Mouse (Mus musculus) testis, postnatal 14 days (tissue): ENCODE data around the gene Brd4.
A peak's percentile ranks its signal among the peaks of the same experiment; 100 is the strongest.

ENCODE experiments used
- DNase-seq: peaks from one replicate; pipeline ENCODE4 v3.0.0; 2021; ENCODE audit warnings: low spot score

Brd4 gene

DNA sequence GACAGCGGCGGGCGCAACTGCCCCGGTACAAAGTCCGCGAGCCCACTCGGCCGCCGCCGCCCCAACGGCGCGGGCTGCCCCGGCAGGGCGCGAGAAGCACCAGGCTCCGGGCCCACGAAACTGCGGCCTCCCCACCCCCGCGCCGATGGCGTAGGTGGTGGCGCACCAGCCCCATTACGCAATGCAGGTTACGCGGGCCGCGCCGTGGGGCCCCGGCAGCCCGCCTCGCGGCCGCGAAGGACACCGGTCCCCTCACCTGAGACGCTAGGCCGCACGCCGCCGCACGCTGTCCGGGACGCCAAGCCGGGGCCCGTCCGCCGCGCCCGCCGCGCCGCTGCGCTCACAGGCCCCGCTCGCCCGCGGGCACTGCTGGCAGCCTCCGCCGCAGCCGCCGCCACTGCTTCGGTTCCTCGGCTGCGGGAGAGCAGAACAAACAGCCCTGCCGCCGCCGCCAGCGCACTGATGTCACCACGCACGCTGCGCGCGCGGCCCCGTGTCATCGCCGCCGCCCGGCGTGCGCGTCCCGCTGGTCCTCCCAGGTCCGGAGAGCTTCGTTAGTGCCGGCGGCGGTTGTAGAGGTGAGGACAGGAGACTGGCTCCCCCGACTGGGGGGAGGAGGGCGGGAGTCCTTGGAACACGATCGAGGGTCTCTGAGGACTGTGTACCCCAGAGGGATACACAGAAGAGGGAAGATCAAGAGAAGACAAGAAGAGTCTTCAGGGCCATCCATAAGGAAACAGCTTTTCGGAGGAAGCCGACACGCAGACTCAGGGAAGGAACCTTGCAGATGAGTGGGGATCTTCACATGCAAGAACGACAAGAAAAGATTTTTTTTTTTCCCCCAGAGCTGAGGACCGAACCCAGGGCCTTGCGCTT is at the start of gene Brd4:
Brd4 (minus strand) TSS at position 461 of the 876 bp plus-strand sequence.
- DNase-seq, result peak; percentile 91

DNA sequence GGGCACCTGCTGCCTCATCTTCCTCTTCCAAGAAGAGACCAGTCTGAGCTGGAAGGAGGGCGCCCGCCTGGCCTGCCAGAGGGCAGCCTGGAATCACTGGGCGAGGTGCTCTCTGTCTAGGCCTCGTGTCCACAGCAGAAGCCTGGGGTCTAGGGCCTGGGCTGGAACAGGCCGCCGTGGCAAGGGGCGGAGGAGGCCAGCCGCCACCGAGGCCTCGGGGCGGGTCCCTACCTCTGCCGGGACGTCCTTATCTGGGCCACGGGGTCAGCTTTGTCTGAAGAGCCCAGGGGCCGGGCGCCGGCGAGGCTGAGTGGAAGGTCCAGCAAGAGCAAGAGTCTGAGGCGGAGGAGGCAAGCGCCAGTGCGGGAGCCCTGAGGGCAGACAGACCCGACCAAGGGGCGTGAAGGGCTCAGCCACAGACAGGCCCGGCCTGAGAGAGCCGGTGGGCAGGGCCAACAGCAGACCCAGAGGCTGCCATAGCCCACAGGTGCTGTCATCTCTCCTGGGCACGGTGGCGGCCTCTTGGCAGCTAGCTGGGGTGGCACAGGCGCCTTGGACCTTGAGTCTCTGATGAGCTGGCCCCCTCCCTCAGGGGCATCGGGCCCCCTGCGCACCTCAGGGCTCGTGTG is 49.3 kb upstream of the Brd4 start:
- no peak for DNase-seq

DNA sequence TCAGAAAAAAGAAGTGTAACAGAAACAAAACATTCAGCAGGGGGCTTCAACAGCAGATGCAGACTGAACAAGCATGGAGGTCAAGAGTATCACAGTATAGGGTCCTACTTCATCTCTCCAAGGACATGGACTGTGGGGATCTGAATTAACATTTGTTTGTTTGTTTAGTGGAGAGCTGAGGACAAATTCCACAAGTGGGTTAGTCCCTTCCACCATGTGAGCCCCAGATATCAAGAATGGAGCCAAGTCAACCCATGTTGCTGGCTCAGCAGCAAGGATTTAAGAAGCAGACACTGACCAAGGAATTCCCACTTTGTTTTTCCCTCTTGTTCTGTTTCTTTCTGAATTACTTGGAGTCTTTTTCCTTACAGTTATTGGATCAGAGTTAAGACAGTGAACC is 43.0 kb upstream of the Brd4 start:
- DNase-seq, result no peak

DNA sequence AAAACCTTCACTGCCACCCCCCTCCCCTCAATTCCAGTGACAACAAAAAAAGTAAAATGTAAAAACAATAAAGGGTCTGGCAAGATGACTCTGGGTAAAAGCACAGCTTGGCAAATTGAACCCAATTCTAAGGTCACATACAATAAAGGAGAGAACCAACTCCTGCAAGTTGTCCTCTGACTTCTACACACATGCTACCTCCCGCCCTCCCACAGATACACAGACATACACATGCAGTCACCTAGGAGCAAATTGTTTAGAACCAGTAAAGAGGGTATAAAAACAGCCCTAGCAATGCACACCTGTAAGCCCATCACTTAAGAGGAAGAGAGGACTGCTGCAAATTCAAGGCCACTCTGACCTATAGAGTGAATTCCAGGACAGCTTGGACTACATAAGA is 38.3 kb upstream of the Brd4 start:
- no peak for DNase-seq

DNA sequence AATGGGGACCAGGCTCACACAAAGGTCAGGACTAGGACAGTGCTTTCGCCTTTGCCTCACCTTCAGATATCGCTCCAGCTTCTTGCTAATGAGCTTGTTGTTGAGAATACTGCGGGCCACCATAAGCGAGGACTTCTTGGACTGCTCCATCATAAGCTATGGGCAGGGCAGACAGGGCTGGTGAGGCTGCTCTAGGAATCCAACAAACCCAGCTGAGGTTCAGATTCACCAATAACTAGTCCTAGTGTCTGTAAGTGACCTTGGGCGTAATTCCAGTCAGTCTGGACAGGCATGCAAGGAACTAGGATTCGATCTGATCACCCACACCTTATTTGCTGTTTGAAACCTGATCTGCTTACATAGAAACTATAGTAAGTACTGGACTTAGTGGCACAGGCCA is 37.3 kb upstream of the Brd4 start:
- DNase-seq, result no peak

DNA sequence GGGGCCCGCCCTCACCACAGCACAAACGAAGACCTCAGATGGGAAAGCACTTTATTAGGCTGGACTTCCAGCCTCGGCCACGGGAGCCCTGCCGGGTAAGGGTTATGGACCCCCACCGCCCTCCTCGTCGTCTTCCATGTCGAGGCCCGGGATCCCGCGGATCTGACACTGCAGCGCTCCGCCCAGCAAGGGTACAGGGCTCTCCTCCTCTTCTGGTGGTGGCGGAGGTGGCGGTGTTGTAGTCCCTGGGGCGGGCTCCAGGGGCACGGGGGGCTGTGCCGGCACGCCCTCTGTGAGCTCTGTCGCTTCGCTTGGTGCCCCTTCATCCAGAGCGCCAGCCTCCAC is 36.8 kb upstream of the Brd4 start:
- DNase-seq, result no peak

DNA sequence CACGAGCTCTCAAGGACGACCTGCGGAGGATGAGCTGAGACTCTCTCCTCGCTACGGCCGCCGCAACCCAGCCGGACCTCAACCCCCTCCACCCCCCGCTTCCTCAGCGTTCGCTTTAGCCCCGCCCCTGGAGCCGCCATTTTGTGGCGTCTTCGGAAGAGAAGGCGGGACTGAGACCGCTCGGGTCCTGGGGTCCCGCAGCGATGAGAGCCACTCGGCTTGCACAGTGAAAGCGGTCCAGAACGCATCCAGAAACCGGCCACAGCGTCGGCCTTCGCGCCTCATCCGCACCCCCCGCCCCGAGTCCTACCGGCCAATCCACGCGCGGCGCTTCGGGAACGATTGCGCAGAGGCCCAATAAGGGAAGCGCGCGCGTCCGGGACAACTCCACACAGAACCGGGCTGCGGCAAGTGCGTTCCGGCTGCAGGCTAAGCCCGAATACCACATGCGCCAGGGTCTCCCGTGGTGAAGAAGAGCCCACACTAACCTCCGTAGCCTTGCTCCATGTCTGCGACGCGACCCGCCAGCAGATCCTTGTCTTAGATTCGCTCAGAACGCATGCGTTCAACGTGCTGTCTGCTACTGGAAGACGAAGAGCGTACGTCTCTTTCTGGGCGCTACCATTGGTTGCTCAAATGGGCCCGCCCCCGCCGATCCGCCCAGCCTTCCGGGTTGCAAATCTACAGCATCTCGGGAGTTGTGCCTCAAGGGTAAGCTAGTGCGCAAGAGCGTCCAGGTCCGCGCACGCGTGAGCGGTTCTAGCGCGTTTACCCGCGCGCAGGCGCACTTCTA is 36.3 kb upstream of the Brd4 start, which contains the start of gene Akap8:
Akap8 (minus strand) TSS at position 642 of the 793 bp plus-strand sequence.
- DNase-seq, result peak; percentile 98

DNA sequence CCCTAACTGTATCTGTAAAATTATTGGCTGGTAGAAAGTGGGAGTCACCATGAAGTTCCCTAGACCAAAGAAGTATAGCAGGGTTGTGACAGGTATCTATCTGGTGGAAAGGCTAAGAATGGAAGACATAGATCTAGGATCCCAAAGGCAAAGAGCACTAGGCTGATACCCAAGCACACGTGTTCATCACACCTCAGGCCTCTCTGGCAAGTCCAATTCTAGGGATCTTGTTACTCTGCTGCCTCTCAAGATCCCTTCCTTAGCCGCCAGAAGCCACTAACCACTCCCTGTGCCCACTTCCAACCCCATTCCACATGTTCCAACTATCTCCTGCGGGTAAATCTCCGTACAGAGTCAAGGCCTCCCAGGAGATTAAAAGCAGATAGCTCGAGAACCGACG is 35.4 kb upstream of the Brd4 start:
- DNase-seq, result no peak

DNA sequence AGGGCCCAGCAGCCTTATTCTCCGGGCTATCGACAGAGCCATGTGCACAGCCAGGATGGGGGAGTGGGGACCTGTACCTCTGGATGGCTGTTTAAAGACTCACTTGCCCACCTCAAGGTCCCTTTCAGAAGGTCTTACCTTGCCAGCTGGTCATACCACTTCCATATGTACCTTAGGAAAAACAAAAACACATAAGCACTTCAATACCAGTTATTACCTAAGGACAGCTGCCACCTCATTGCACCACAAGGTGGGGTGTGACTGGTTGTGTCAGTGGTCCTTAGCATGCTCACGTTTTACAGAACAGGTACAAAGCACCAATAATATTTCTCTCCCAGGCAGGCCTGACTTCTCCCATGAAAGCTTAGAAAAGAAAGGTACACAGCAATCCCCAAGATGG is 33.2 kb upstream of the Brd4 start:
- DNase-seq, result no peak

DNA sequence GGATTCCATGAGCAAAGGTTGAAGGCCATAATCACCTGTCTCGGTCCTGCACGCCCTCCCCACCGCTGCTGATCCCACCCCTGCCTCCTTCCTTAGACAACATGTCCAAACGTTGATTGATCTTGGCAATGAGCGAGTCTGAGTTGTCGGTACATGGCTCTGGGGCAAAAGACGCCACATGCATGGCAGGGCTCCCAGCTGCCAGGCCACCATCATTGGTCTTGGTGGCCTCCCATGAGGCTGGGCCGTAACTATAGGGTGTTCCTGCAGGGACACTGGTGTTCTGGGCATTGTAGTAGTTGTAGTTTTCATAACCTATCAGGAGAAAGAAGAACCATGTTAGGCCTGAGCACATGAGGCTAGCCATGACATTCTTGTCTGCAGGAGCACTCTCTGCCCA is 32.5 kb upstream of the Brd4 start:
- DNase-seq, result no peak

DNA sequence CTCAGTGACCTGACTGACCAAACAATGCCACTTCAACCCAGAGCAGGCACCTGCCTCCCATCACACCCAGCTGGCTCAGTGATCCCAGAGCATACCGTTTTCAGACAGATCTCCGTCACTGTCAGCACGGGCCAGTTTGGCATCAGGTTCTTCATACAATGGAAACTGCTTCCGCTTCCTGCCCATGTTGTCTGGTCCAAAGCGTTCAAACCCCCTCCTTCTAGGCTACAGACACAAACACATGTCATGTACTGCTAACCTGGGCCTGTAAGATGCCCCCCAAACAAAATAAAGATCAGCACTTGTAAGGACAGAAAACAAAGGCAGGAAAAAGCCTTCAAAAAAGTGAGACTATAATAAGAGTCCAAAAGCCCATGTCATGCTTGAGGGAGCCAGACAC is 31.0 kb upstream of the Brd4 start:
- DNase-seq, result no peak

DNA sequence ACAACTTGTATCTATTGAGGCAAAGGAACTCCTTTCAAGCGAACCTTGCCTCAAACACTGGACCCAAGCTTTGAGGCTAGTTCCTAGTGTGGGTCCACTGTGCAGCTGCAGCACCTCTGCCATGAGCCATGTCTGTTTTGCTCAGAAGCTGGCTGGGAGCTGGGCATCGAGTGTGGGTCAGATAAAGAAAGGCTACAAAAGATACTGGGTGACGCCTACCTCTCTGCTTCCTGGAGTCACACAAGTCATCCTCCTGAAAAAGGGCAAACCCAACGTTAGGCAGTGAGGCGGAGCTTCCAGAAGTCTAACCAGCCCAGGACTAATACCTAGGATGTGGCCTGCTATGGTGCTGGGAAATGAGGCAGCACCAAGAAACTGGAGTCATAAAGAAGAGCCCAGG is 29.4 kb upstream of the Brd4 start:
- DNase-seq, result no peak

DNA sequence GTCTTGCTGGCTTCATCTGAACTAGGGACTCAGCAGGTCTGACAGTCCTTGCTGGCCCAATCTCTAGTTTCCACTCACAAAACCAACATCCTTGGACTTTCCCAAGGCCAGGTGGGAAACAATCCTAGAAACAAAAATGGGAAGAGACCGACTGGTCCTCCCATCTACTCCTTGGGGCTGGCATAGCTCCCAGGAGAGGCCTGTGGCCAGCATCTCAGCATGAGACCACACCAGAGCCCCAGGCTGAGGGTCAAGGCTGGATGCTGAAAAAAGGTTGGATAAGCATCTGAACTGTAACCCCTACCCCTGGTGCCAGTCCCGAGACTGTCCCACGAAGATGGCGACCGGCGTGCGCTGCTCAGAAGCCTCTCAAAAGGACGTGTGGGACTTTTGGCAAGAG is 28.3 kb upstream of the Brd4 start:
- no peak for DNase-seq

DNA sequence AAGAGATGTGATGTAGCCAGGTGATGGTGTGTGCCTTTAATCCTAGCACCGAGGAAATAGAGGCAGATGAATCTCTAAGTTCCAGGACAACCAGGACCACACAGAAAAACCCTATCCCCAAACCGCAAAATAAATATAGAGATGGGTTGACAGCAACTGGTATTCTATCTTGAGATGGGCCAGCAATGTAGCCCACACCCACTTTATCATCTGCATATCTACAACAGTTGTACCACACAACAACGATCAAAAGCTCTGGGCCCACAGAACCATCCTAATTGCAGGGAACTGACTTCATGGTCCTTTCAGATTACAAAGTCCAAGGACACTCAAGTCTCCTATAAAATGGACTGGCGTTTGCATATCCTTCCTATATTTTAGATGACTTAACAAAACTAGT is 23.4 kb upstream of the Brd4 start:
- no peak for DNase-seq

DNA sequence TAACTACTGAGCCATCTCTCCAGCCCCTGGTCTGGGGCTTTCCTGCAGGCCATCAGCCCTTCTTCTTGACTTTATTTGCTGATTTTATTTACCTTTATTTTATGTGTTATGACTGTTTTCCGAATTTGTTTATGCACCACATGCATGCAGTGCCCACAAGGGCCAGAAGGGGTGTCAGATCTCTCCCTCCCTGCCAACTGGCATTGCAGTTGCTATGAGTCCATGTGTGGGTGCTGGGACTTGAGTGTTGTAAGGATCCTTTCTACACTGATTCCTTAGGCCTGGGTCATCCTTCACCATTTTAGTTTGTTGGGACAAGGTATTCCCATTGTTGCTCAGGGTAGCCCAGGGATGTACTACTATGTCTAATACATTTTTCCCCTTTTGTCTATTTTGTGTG is 13.6 kb upstream of the Brd4 start:
- DNase-seq, result no peak

DNA sequence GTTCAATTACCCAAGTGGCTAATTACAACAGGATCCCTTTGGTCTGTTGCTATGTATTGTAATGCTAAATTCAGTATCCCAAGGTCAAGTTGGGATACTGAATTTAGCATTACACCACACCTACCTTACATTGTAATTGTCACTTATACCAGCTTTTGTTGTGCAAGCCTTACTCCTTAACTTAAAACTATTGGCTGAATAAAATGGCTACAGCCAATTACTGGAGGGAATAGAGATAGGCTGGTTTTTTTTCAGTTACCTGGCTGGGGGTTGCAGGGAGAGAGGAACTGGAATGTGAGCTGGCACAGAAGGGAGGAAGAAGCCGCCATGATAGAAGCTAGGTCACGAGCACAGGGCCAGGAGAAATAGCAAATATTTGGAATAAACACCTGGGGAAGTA is 11.4 kb upstream of the Brd4 start:
- no peak for DNase-seq

DNA sequence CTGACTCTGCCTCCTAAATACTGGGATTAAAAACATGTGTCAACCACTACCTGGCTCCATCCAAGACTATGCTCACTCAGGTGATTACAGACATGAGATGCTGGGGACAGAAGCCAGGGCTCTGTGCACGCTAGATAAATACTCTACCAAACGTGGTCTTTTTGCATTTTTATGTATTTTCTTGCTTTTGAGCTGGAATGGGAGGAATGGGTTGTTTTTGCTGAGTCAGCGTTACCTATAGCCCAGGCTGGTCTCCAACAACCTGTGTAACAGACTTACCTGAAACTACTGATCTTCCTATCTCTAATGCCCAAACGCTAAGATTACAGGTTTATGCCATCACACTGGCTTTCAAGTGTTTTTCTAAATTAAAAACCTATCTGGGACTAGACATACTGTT is 10.6 kb upstream of the Brd4 start:
- no peak for DNase-seq

DNA sequence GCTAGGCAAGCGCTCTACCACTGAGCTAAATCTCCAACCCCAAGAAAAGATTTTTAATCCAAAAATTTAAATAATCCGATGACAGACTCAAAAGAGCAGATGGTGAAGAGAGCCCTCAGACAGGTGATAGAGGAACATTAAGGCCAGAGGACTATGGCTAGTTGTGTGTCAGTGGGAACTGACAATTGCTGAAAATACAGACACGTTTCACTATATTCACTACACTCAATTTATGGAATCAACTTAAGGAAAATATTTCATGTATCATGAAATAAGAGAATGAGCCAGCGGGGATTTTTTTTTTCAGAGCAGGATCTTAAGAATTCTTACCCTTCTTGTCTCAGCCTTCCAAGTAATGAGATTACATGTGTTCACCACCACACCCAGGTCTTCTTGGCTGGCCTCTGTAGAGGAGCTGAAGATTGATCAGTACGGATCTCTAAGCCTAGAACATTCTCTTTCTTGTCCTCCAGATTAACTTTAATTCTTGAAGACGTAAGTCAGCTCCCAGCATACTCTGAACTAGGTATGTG is 682 bp upstream of the Brd4 start:
- DNase-seq, result no peak

DNA sequence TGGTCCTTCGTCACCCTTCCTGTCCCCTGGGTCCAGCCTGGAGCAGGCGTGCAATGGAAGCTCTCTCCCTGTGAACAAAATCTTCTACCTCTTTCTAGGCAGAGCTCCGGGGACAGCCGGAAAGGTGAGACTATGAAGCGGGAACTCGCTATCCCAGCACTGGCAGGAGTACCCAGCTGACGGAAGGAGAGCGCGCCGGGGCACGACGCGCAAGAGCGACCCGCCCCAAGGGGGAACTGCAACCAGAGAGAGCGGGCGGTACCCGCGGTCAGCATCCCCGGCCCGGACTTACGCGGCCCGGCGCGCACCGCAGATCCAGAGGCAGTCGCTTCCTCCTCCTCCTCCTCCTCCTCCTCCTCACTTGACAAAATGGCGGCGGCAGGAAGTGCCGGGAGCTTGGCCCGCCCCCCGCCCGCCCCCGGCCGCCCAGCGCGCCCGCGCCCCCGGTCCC is 726 bp downstream of the Brd4 start:
- DNase-seq, result peak; percentile 74

DNA sequence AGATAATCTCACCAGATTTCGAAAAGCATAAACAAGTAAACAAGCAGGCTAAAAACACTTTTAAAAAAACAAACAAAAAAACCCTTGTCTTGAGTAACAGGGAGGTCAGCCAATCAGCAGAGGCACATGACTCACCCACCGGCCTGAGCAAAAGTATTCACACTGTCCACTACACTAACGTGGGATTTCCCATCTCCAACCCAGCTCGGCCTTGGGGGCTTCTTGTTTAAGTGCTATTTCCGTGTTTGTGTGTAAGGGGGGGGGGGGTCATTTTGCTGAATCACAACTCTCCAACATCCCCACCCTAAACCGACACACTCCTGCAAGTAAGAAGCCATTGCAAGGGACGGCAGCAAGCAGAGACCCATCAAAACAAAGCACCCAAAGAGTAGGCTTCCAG is 1.2 kb downstream of the Brd4 start:
- peak; percentile 37 for DNase-seq

DNA sequence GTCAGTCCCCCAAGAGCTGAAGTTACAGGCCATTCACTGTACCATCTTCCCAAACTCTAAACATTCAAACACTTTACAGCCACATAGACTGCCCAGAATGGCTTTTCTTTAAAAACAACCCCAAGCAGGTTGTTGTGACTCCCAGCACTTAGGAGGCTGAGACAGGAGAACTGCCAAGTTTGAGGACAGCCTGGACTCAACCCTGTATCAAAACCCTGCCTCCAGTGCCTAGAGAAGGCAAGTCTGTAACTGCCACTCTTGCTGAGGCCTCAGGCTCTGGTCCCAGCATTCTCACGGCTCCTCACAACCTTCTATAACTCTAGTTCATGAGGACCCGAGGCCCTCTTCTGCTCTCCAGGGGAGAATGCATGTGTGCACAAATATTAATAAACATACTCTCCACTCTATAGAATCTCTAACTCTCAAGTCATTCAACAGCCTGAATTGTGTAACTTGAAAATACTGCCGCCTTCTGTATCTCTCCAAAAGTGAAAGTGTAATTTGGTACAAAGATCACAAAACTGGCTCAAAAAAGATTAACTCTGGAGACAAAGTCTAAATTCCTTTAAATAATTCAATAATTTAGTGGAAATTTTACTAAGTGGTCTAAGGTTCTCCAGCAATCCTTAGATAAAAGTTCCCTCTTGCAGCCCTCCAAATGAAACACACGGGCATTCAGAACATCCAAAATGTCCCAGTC is 2.8 kb downstream of the Brd4 start:
- no peak for DNase-seq

DNA sequence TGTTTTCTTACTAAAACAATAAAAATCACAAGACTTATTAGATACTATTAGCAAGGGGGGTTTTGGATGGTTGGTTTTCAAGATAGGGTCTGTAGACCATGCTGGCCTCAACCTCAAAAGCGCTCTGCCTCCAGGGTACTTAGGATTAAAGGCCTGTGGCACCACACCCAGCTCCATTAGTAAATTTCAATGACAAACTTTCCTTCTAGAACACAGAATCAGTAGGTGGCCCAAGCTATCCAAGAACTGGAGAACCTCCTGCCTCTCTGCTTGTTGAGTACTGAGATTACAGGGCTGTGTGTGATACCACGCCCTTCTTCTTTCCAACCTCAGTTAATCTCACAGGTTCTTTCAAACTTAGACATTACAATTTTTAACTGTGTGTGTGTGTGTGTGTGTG is 3.4 kb downstream of the Brd4 start:
- no peak for DNase-seq
